Mouse (Mus musculus) neural tube, embryonic 11.5 days (tissue): ENCODE results near the gene Kcnh4. TPM values are rescaled to one million over a fixed set of nuclear protein-coding genes. Genes with fewer than 3 reads are reported as not detected.

ENCODE experiments used
- ATAC-seq: fragments of 200-750 bp; cut with Nextera tagmentation; 2 replicates; pipeline ENCODE4 v1.8.0; 2017; ENCODE audit warnings: moderate number of reproducible peaks, mild to moderate bottlenecking, moderate TSS enrichment, moderate library complexity; ENCODE audit not compliant: insufficient read depth, low FRiP score, low TSS enrichment
- DNase-seq: peaks from one replicate; pipeline ENCODE4 v3.0.0-alpha.2; 2015; ENCODE audit warnings: low spot score
- H3K27ac ChIP-seq: fragments of 300-500 bp; sonication (generic); 2 replicates; pipeline ENCODE4 v1.5.1; 2014; ENCODE audit warnings: low read depth, mild to moderate bottlenecking, low read length
- H3K27me3 ChIP-seq: fragments of 300-500 bp; sonication (generic); 2 replicates; pipeline ENCODE4 v1.6.1; 2014; ENCODE audit warnings: mild to moderate bottlenecking, low read length, mixed read lengths; ENCODE audit not compliant: control insufficient read depth, insufficient read depth
- H3K36me3 ChIP-seq: fragments of 300-500 bp; sonication (generic); 2 replicates; pipeline ENCODE4 v1.6.1; 2014; ENCODE audit warnings: mild to moderate bottlenecking, low read length, moderate library complexity, mixed read lengths; ENCODE audit not compliant: control insufficient read depth, insufficient read depth
- H3K4me1 ChIP-seq: fragments of 300-500 bp; sonication (generic); 2 replicates; pipeline ENCODE4 v1.6.1; 2014; ENCODE audit warnings: low read length, mixed read lengths; ENCODE audit not compliant: control insufficient read depth, insufficient read depth
- H3K4me2 ChIP-seq: fragments of 300-500 bp; sonication (generic); 2 replicates; pipeline ENCODE4 v1.6.1; 2014; ENCODE audit warnings: low read depth, mild to moderate bottlenecking, moderate library complexity
- H3K4me3 ChIP-seq: fragments of 300-500 bp; sonication (generic); 2 replicates; pipeline ENCODE4 v1.5.1; 2014; ENCODE audit warnings: low read depth, low read length
- H3K9ac ChIP-seq: fragments of 300-500 bp; sonication (generic); 2 replicates; pipeline ENCODE4 v1.6.1; 2014; ENCODE audit warnings: mild to moderate bottlenecking, low read length
- H3K9me3 ChIP-seq: fragments of 300-500 bp; sonication (generic); 2 replicates; pipeline ENCODE4 v1.6.1; 2016; ENCODE audit warnings: low read length; ENCODE audit not compliant: control insufficient read depth
- WGBS: fragments of 180-500 bp; shearing (Covaris S2); extraction: QIAGEN DNeasy Blood & Tissue Kit; methylation state at CpG from one replicate; pipeline ENCODE4 v1.1.7; 2014; 5-methylcytosine and 5-hydroxymethylcytosine counted together
- polyA plus RNA-seq: library from polyadenylated mRNA; unstranded; fragments of >200 nt; fragmentation: Nextera tagmentation; extraction: Ambion mirVana; gene quantifications from 2 replicates; pipeline ENCODE4 v1.2.1, GENCODE M21; 2014

Kcnh4 gene
- polyA plus RNA-seq, 1 experiment from 2014 or later = 2.4 TPM

DNA sequence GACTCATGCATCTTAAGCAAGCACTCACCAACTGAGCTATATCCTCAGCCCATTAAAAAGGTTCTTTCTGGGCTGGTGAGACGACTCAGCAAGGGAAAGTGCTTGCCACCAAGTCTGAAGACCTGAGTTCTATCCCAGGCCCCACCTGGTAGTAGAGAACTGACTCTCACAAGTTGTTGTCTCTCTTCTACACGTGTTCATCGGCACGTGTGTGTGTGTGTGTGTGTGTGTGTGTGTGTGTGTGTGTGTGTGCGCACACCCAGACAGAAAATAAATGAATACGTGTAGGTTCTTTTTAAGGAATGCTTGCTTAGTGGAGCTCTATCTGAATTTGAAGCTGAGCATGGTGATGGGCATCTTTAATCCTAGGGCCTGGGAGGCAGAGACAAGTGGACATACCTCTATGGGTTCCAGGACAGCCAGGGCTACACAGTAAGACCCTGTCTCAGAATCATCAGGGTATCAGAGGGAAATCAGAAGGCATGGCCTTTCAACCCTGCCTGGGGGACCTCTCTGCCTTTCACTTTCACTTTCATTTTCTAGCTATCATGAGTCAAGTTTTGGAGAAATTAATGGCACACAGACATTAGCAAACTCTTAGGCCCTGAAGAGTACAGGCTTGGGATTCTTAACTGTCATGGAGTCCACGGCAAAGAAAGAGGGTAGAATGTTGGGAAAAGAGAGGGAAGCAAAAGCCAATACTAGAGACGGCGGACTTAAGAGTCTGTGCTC is 24.4 kb downstream of the Kcnh4 start:
- no peak for DNase-seq
- no peak overlapping the region for H3K4me2 ChIP-seq
- WGBS = 91% methylated on average over 9 of the region's 9 CpGs

DNA sequence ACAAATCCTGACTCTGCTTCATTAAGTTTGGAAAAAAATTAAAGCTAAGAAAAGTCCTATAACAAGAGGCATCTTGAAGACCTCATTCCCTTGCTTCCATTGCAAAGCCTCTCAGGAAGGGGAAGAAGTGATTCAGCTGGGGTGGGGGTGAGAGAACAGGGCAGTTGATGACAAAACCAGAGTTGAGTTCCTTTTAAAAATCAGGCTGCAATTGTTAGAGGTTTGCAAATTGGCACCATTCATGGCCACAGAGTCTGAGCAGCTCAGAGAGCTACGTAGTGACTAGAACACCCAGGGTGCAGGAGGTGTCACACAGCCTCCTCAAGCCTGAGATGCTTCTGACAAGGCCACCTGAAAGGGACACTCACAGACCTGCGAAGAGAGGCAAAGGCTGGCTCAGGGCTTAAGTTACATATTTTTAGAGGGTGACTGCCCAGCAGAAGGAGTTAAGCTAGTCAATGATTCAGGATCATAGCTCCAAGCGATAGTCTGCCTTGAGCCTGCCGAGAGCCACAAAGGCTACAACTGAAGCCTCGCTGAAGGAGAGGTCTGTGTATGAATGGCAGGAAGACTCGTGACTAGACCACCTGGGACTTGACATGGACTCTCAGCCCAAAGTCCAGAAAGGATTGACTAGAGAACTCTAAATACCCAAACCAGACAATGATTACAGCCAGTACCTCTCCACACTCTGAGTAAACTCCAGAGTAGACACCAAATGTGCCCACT is 29.1 kb downstream of the Kcnh4 start:
- Histone ChIP-seq H3K36me3 (no peaks in the 10 kb centered on the region), H3K4me2 (no peak overlapping the region), H3K27ac (no peak overlapping the region), H3K4me3 (no peak overlapping the region), H3K27me3 (no peaks in the 10 kb centered on the region), H3K4me1 (no peaks in the 10 kb centered on the region), H3K9ac (no peak overlapping the region), H3K9me3 (no peaks in the 10 kb centered on the region)
- ATAC-seq = no peak
- 82% methylated on average over 6 of the region's 6 CpGs for WGBS
- no peak for DNase-seq

More for the DNA sequence above, 24.4 kb downstream of the Kcnh4 start:
- Histone ChIP-seq H3K27me3 (no peaks in the 10 kb centered on the region), H3K9me3 (no peaks in the 10 kb centered on the region), H3K4me3 (no peak overlapping the region), H3K27ac (no peak overlapping the region), H3K9ac (no peak overlapping the region), H3K36me3 (no peaks in the 10 kb centered on the region), H3K4me1 (peaks cover 11% of the 10 kb centered on the region)
- ATAC-seq = no peak

DNA sequence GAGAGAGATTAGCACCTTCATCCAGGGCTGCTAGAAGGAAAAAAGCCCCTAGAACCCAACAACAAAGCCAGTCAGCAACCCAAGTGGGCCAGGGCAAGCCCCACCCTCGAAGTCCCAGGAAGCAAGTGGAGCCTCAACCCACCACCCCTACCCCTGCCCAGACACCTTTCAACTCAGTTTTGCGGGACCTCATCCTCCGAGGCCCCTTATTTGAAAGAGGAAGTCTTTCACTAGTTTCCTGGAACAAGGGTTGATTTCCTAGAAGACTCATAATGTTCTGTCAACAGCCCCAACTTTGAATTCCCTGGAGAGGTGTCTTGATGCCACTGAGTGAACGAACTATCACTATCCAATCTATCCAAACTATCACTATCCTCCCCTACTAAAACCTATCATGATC is 29.8 kb downstream of the Kcnh4 start:
- Histone ChIP-seq H3K4me3 (no peak overlapping the region), H3K4me2 (no peak overlapping the region), H3K36me3 (no peaks in the 10 kb centered on the region), H3K27me3 (no peaks in the 10 kb centered on the region), H3K9me3 (no peaks in the 10 kb centered on the region), H3K9ac (no peak overlapping the region), H3K4me1 (no peaks in the 10 kb centered on the region), H3K27ac (no peak overlapping the region)
- 92% methylated on average over 4 of the region's 4 CpGs for WGBS
- DNase-seq (no peak), ATAC-seq (no peak)

DNA sequence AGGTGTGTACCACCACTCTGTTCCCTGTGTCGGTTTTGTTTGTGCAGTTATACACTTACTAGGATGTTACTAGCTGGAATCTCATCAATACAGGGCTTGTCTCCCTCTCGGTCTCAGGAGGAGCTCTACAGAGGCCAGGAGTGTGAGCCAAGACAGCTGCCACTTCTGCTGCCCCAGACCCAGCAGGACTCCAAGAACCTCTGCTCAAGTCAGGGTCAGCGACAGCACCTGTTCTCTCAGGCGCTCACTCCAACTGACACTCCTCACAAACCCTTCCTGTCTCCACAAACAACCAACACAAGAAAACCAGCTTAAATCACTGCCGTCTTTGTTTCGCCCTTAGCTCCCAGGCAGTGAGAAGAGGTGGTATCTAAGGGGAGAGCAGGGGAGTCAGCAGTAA is 31.1 kb downstream of the Kcnh4 start:
- Histone ChIP-seq H3K4me3 (no peak overlapping the region), H3K4me1 (no peaks in the 10 kb centered on the region), H3K4me2 (no peak overlapping the region), H3K27ac (no peak overlapping the region), H3K36me3 (no peaks in the 10 kb centered on the region), H3K9ac (no peak overlapping the region), H3K27me3 (no peaks in the 10 kb centered on the region), H3K9me3 (no peaks in the 10 kb centered on the region)
- 86% methylated on average over 6 of the region's 6 CpGs for WGBS
- ATAC-seq = no peak
- no peak for DNase-seq

DNA sequence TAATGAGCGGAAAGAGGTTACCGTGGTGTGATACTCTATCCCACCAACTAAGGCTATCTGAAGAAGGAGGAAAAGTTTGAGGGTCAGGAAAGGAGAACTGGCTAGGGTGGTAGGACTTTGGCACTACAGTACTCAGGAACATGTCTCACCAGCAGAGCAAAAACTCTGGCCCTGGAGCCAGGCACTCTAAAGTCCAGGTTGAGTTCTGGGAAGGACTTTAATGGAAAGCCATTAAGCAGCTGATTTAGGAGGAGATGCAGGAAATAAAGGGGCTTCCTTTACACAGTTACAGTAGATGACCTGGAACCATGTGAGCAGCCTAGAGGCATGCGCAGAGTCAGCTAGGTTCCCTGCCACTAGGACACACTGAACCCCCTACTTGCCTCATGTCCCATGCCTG is 32.5 kb downstream of the Kcnh4 start:
- Histone ChIP-seq H3K4me2 (no peak overlapping the region), H3K9me3 (no peaks in the 10 kb centered on the region), H3K4me1 (no peaks in the 10 kb centered on the region; the same call in 1 of the 2 replicates), H3K9ac (no peak overlapping the region), H3K27me3 (no peaks in the 10 kb centered on the region), H3K36me3 (no peaks in the 10 kb centered on the region), H3K27ac (no peak overlapping the region), H3K4me3 (no peak overlapping the region)
- WGBS = 97% methylated on average over 3 of the region's 3 CpGs
- ATAC-seq (no peak), DNase-seq (no peak)

DNA sequence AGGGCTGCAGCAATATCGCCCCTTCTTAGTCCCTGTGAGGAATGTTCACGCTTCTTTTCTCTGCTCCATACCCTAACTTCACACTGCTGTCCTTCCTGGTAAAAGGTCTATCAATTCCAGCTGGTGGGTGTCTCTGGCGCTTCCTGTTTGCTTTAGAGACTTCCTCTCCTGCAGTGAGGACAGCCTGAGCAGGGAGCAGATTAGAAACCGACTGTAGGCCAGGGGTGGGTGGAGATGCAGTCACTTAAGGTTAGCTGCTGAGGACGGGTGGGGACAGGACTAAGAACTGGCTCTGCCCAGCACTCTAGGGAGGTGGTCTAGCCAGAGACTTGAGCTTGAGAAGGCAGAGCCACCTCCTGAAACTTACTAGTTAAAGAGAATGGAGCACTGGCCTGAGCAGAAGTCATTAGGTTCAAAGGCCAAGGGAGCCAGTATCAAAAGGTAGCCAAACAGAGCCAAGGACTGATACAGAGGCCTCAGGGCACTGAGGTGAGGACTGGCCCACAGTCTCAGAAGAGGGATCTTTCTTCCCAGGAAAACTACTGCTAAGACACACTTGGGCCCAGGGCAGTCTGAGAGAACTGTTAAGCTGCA is 34.7 kb downstream of the Kcnh4 start:
- Histone ChIP-seq H3K4me1 (no peaks in the 10 kb centered on the region; the same call in 1 of the 2 replicates), H3K27ac (no peak overlapping the region), H3K36me3 (no peaks in the 10 kb centered on the region), H3K4me3 (no peak overlapping the region), H3K9ac (0 out of 2 replicates have a peak overlapping the region, but pooled peaks have one; percentile 6), H3K9me3 (no peaks in the 10 kb centered on the region), H3K4me2 (no peak overlapping the region), H3K27me3 (no peaks in the 10 kb centered on the region)
- DNase-seq = no peak
- WGBS = 49% methylated on average over 5 of the region's 5 CpGs
- ATAC-seq = no peak

DNA sequence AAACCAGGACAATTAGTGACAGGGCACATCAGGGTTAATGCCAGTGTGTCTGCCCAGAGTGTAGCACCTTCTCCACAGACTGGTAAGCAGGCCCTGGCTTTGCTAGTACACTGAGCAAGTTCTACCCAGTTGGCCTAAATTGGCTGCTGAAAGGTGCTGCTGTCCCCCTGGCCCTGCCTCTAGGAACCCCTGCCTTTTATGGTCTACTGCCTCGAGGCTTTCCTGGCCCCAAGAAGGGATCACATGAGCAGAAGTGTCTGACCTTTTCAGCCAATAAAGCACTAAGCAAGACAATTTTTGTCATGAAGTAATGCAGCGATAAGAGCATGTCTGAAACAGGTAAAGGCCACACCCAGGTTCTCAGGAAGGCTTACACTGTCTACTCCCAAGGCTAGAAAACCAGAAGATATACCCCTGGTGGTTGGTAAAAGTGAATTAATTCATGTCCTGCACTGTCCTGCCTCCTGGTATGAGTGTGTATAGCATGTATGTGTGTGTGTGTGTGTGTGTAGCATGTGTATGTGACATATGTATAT is 37.2 kb downstream of the Kcnh4 start:
- WGBS = 51% methylated on average over 2 of the region's 2 CpGs
- ATAC-seq (no peak), DNase-seq (no peak)
- Histone ChIP-seq H3K4me3 (no peak overlapping the region), H3K27me3 (no peaks in the 10 kb centered on the region), H3K4me2 (no peak overlapping the region), H3K9ac (no peak overlapping the region), H3K36me3 (peaks cover 3% of the 10 kb centered on the region), H3K27ac (no peak overlapping the region), H3K9me3 (no peaks in the 10 kb centered on the region), H3K4me1 (no peaks in the 10 kb centered on the region; the same call in 1 of the 2 replicates)

DNA sequence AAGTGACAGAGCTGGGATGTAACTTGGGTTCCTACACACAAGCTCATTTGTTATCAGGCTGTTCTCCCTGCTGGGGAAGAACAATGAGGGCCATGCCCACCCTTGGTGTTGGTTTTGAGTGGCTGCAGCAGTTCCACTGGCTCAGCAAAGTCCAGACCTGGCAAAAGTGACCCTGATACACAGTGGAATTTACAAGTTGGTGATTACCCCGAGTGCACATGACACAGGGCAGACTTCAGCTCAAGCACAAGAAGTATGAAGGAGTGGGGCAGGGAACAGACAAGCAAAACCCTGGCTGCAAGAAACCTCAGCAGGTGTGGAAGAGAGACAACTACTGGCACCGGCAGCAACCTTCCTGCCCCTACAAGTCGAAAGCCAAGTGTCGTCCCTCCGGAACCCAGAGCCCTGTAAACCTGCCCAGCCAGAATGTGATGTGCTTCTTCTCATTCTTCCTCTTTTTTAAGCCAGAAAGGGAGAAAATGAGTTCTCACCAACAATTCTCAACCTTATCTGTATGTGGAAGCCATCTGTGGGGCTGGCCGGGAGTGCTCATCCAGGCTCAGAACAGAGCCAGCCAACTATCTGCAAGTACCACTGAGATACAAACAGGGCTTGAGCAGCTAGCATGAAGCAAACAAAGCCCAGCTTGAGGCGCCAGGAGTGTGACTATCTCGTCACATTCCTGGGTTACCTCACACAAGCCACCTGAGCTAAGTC is 37.8 kb downstream of the Kcnh4 start:
- H3K4me1 ChIP-seq = no peaks in the 10 kb centered on the region; the same call in 1 of the 2 replicates
- no peaks in the 10 kb centered on the region for H3K27me3 ChIP-seq
- H3K36me3 ChIP-seq = peaks cover 3% of the 10 kb centered on the region
- H3K27ac ChIP-seq = no peak overlapping the region
- no peak overlapping the region for H3K4me2 ChIP-seq
- 78% methylated on average over 8 of the region's 8 CpGs for WGBS
- ATAC-seq (no peak), DNase-seq (no peak)
- H3K4me3 ChIP-seq = no peak overlapping the region
- H3K9ac ChIP-seq = no peak overlapping the region
- H3K9me3 ChIP-seq = no peaks in the 10 kb centered on the region
